Mouse (Mus musculus): ENCODE data around the gene U2af1l4. TPM values are rescaled to one million over a fixed set of nuclear protein-coding genes. Genes with fewer than 3 reads are reported as not detected.

The U2af1l4 gene
- polyA plus RNA-seq, 1 experiment from 2014 or later: 104 TPM

GRCm38 (mm10) chr7:30567555-30567954, 4.5 kb downstream of the U2af1l4 start:
- WGBS: 92% methylated on average over 11 of the region's 11 CpGs

DNA sequence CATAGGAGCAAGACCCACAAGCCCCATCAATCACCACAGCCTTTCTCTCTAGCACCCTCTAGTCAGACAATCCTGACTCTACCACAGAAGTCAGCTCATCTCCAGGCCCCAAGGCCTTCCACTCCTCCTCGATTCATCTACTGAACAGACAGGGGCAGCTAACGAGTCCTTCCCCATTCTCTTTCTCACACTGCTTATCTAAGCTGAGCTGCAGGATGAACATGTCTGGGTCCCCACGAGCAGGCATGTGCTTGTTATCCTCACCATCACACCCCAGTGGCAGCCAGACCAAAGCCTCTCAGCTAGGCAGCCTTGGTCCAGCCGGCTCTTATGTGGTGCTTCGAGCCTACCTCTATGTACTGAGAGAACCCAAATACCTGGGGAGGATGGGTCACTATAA, 9.3 kb downstream of the U2af1l4 start:
- 91% methylated on average over 5 of the region's 5 CpGs for WGBS
- Histone ChIP-seq H3K9me3 (ENCODE audit: control insufficient read depth, low read length) (no peaks in the 10 kb centered on the region), H3K4me1 (ENCODE audit: control insufficient read depth, insufficient read depth, low read length) (no peaks in the 10 kb centered on the region), H3K4me3 (replicated peaks; ENCODE audit: low read depth, low read length) (no peak overlapping the region), H3K27me3 (ENCODE audit: control insufficient read depth, insufficient read depth, low read length) (no peaks in the 10 kb centered on the region), H3K27ac (replicated peaks; ENCODE audit: low read depth, low read length) (no peak overlapping the region), H3K4me2 (ENCODE audit: low read length) (no peak overlapping the region), H3K36me3 (ENCODE audit: control insufficient read depth, insufficient read depth, low read length) (peaks cover 97% of the 10 kb centered on the region), H3K9ac (replicated peaks; ENCODE audit: low read length) (no peak overlapping the region)
- DNase-seq (no peak), ATAC-seq (ENCODE audit: low FRiP score, low TSS enrichment) (no peak)

More at GRCm38 (mm10) chr7:30567555-30567954, 4.5 kb downstream of the U2af1l4 start:
- Histone ChIP-seq H3K27me3 (ENCODE audit: control insufficient read depth, insufficient read depth, low read length) (no peaks in the 10 kb centered on the region), H3K36me3 (ENCODE audit: control insufficient read depth, insufficient read depth, low read length) (peaks cover 72% of the 10 kb centered on the region), H3K9me3 (ENCODE audit: control insufficient read depth, low read length) (no peaks in the 10 kb centered on the region), H3K4me3 (replicated peaks; ENCODE audit: low read depth, low read length) (no peak overlapping the region), H3K4me2 (ENCODE audit: low read length) (no peak overlapping the region), H3K27ac (replicated peaks; ENCODE audit: low read depth, low read length) (no peak overlapping the region), H3K4me1 (ENCODE audit: control insufficient read depth, insufficient read depth, low read length) (peaks cover 6% of the 10 kb centered on the region; the same call in 1 of the 2 replicates), H3K9ac (replicated peaks; ENCODE audit: low read length) (no peak overlapping the region)
- DNase-seq: no peak
- ATAC-seq (ENCODE audit: low FRiP score, low TSS enrichment): no peak

DNA sequence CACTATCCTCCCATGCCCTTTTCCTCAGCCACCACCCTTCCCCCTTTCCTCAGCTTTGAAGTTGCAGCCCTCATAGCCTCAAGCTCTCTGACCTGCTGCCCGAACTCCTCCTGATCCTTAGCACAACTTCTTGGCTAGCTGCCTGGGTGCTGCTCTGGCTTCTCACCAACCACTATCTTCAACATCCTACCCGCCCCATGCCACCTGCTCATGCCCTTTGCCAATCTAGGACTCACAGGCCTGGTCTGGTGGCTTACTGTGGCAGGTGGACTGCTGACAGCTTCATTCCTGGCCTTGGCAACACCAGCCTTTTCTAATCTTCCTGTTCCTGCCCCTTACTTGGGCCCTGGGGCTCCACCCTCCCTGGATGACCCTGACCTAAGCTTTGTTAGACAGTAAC, 9.9 kb downstream of the U2af1l4 start:
- ATAC-seq (ENCODE audit: low FRiP score, low TSS enrichment) (no peak), DNase-seq (no peak)
- H3K36me3 ChIP-seq (ENCODE audit: control insufficient read depth, insufficient read depth, low read length): peaks cover 100% of the 10 kb centered on the region
- H3K4me2 ChIP-seq (ENCODE audit: low read length): no peak overlapping the region
- WGBS: 88% methylated on average over 2 of the region's 2 CpGs
- H3K27me3 ChIP-seq (ENCODE audit: control insufficient read depth, insufficient read depth, low read length): no peaks in the 10 kb centered on the region
- H3K4me3 ChIP-seq (replicated peaks; ENCODE audit: low read depth, low read length): no peak overlapping the region
- H3K4me1 ChIP-seq (ENCODE audit: control insufficient read depth, insufficient read depth, low read length): no peaks in the 10 kb centered on the region
- H3K27ac ChIP-seq (replicated peaks; ENCODE audit: low read depth, low read length): no peak overlapping the region
- no peaks in the 10 kb centered on the region for H3K9me3 ChIP-seq (ENCODE audit: control insufficient read depth, low read length)
- H3K9ac ChIP-seq (replicated peaks; ENCODE audit: low read length): no peak overlapping the region

GRCm38 (mm10) chr7:30579950-30580349, 16.8 kb downstream of the U2af1l4 start:
- WGBS: 96% methylated on average over 8 of the region's 8 CpGs
- Histone ChIP-seq H3K9ac (replicated peaks; ENCODE audit: low read length) (no peak overlapping the region), H3K9me3 (ENCODE audit: control insufficient read depth, low read length) (no peaks in the 10 kb centered on the region), H3K27ac (replicated peaks; ENCODE audit: low read depth, low read length) (no peak overlapping the region), H3K4me3 (replicated peaks; ENCODE audit: low read depth, low read length) (no peak overlapping the region), H3K36me3 (ENCODE audit: control insufficient read depth, insufficient read depth, low read length) (peaks cover 100% of the 10 kb centered on the region), H3K4me2 (ENCODE audit: low read length) (no peak overlapping the region), H3K4me1 (ENCODE audit: control insufficient read depth, insufficient read depth, low read length) (no peaks in the 10 kb centered on the region), H3K27me3 (ENCODE audit: control insufficient read depth, insufficient read depth, low read length) (no peaks in the 10 kb centered on the region)
- DNase-seq (no peak), ATAC-seq (ENCODE audit: low FRiP score, low TSS enrichment) (no peak)

GRCm38 (mm10) chr7:30581547-30581946, 18.4 kb downstream of the U2af1l4 start:
- H3K27ac ChIP-seq (replicated peaks; ENCODE audit: low read depth, low read length): no peak overlapping the region
- no peaks in the 10 kb centered on the region for H3K27me3 ChIP-seq (ENCODE audit: control insufficient read depth, insufficient read depth, low read length)
- H3K4me2 ChIP-seq (ENCODE audit: low read length): no peak overlapping the region
- ATAC-seq (ENCODE audit: low FRiP score, low TSS enrichment) (no peak), DNase-seq (no peak)
- peaks cover 100% of the 10 kb centered on the region for H3K36me3 ChIP-seq (ENCODE audit: control insufficient read depth, insufficient read depth, low read length)
- H3K9me3 ChIP-seq (ENCODE audit: control insufficient read depth, low read length): no peaks in the 10 kb centered on the region
- 95% methylated on average over 16 of the region's 16 CpGs for WGBS
- no peaks in the 10 kb centered on the region for H3K4me1 ChIP-seq (ENCODE audit: control insufficient read depth, insufficient read depth, low read length)
- H3K4me3 ChIP-seq (replicated peaks; ENCODE audit: low read depth, low read length): no peak overlapping the region
- no peak overlapping the region for H3K9ac ChIP-seq (replicated peaks; ENCODE audit: low read length)

- Histone ChIP-seq H3K4me2 (ENCODE audit: low read length) (no peak overlapping the region), H3K9ac (replicated peaks; ENCODE audit: low read length) (no peak overlapping the region), H3K27me3 (ENCODE audit: control insufficient read depth, insufficient read depth, low read length) (no peaks in the 10 kb centered on the region), H3K27ac (replicated peaks; ENCODE audit: low read depth, low read length) (no peak overlapping the region), H3K36me3 (ENCODE audit: control insufficient read depth, insufficient read depth, low read length) (peaks cover 74% of the 10 kb centered on the region), H3K4me1 (ENCODE audit: control insufficient read depth, insufficient read depth, low read length) (peaks cover 10% of the 10 kb centered on the region), H3K9me3 (ENCODE audit: control insufficient read depth, low read length) (no peaks in the 10 kb centered on the region), H3K4me3 (replicated peaks; ENCODE audit: low read depth, low read length) (no peak overlapping the region)
- DNase-seq (no peak), ATAC-seq (ENCODE audit: low FRiP score, low TSS enrichment) (no peak)
- 92% methylated on average over 10 of the region's 10 CpGs for WGBS
Measured at GRCm38 (mm10) chr7:30584339-30584738, 21.2 kb downstream of the U2af1l4 start.

DNA sequence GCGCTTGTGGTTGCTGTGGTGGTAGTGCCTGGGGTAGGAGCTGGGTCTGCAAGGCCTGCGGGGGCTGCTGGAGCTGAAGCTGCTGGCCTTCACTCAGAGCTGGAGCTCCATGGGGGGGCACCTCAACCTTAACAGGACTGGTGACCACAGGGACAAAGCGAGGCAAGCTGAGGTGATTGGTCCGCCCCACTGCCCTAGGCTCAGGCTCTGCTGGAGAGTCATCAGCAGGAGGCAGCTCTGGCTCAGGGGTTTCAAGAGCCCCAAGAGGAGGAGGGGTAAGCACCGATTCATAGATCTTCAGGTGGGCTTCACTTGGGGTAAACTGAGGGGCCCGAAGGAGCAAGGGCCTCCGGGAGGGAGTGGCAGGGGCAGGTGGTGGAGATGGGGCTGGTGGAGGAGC, 22.1 kb downstream of the U2af1l4 start:
- Histone ChIP-seq H3K36me3 (ENCODE audit: control insufficient read depth, insufficient read depth, low read length) (peaks cover 66% of the 10 kb centered on the region), H3K27me3 (ENCODE audit: control insufficient read depth, insufficient read depth, low read length) (no peaks in the 10 kb centered on the region), H3K9me3 (ENCODE audit: control insufficient read depth, low read length) (no peaks in the 10 kb centered on the region), H3K4me3 (replicated peaks; ENCODE audit: low read depth, low read length) (no peak overlapping the region), H3K9ac (replicated peaks; ENCODE audit: low read length) (no peak overlapping the region), H3K27ac (replicated peaks; ENCODE audit: low read depth, low read length) (no peak overlapping the region), H3K4me2 (ENCODE audit: low read length) (no peak overlapping the region), H3K4me1 (ENCODE audit: control insufficient read depth, insufficient read depth, low read length) (peaks cover 10% of the 10 kb centered on the region)
- ATAC-seq (ENCODE audit: low FRiP score, low TSS enrichment) (no peak), DNase-seq (no peak)
- 96% methylated on average over 7 of the region's 7 CpGs for WGBS

GRCm38 (mm10) chr7:30586455-30587020, 23.4 kb downstream of the U2af1l4 start:
- DNase-seq (no peak), ATAC-seq (ENCODE audit: low FRiP score, low TSS enrichment) (no peak)
- H3K27me3 ChIP-seq (ENCODE audit: control insufficient read depth, insufficient read depth, low read length): no peaks in the 10 kb centered on the region
- H3K9me3 ChIP-seq (ENCODE audit: control insufficient read depth, low read length): no peaks in the 10 kb centered on the region
- H3K9ac ChIP-seq (replicated peaks; ENCODE audit: low read length): no peak overlapping the region
- WGBS: 88% methylated on average over 28 of the region's 28 CpGs
- H3K27ac ChIP-seq (replicated peaks; ENCODE audit: low read depth, low read length): no peak overlapping the region
- peak overlapping the region; percentile 72 for H3K4me2 ChIP-seq (ENCODE audit: low read length)
- H3K36me3 ChIP-seq (ENCODE audit: control insufficient read depth, insufficient read depth, low read length): peaks cover 52% of the 10 kb centered on the region
- H3K4me3 ChIP-seq (replicated peaks; ENCODE audit: low read depth, low read length): no peak overlapping the region
- H3K4me1 ChIP-seq (ENCODE audit: control insufficient read depth, insufficient read depth, low read length): peaks cover 10% of the 10 kb centered on the region

- Histone ChIP-seq H3K4me1 (ENCODE audit: control insufficient read depth, insufficient read depth, low read length) (peaks cover 10% of the 10 kb centered on the region), H3K4me3 (replicated peaks; ENCODE audit: low read depth, low read length) (peak overlapping the region; percentile 95), H3K27ac (replicated peaks; ENCODE audit: low read depth, low read length) (peak overlapping the region; percentile 94), H3K9ac (replicated peaks; ENCODE audit: low read length) (peak overlapping the region; percentile 97), H3K9me3 (ENCODE audit: control insufficient read depth, low read length) (no peaks in the 10 kb centered on the region), H3K36me3 (ENCODE audit: control insufficient read depth, insufficient read depth, low read length) (peaks cover 37% of the 10 kb centered on the region), H3K27me3 (ENCODE audit: control insufficient read depth, insufficient read depth, low read length) (no peaks in the 10 kb centered on the region), H3K4me2 (ENCODE audit: low read length) (peak overlapping the region; percentile 72)
- DNase-seq (peak; percentile 51), ATAC-seq (ENCODE audit: low FRiP score, low TSS enrichment) (peak; percentile 44)
- WGBS: under 1% methylated on average over 62 of the region's 67 CpGs
Measured at GRCm38 (mm10) chr7:30587842-30588667, 25.0 kb downstream of the U2af1l4 start.
